Mouse (Mus musculus): Measurements from ENCODE around the gene Plod3.
"Not testable (repeated sequence)": the region's sequence is repeated elsewhere in the genome, so short reads cannot be mapped to it uniquely, and the experiment has no call there.

- not testable (repeated sequence) for TF ChIP-seq CTCF, EP300 (IDR thresholded peaks at IDR 0.05)
Measured at GRCm38 (mm10) chr5:136940029-136940428, 46.8 kb upstream of the Plod3 start.

Data from lung, postnatal 0 days (tissue).